Mouse (Mus musculus): ENCODE data around the gene Hoxa10.

Hoxa10 gene

GRCm38 (mm10) chr6:52185222-52185621 lies 55.4 kb downstream of the Hoxa10 start:
- no peak for DNase-seq (ENCODE audit: low spot score in 2 of 2)

- no peak for DNase-seq (ENCODE audit: low spot score in 2 of 2)
Measured at GRCm38 (mm10) chr6:52184668-52185067, 56.0 kb downstream of the Hoxa10 start.

GRCm38 (mm10) chr6:52183311-52184080 lies 57.2 kb downstream of the Hoxa10 start:
- no peak for DNase-seq (ENCODE audit: low spot score in 2 of 2)

DNA sequence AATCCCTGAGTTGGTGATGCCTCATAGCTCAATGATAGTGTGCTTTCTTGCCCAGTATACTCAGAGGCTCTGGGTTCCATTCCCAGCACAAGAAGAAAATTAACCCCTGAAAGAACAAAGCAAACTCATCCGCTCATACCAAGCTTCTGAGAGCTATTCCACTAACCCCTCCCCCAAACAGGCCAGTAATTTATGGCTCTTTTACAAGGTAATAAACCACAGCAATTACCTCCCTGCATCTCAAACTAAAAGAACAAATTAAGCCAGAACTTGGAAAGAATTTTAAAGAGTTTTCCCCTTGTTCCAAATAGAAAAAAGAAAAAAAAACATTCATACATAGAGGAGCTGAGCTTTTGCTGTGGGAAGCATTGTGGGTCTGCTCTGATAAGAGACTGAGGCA lies 57.9 kb downstream of the Hoxa10 start:
- DNase-seq (ENCODE audit: low spot score in 2 of 2): no peak

GRCm38 (mm10) chr6:52182030-52182429 lies 58.6 kb downstream of the Hoxa10 start:
- no peak for DNase-seq (ENCODE audit: low spot score in 2 of 2)
